Mouse (Mus musculus) liver, embryonic 14.5 days (tissue): ENCODE measurements around the gene Snap91. TPM values are rescaled to one million over a fixed set of nuclear protein-coding genes. Genes with fewer than 3 reads are reported as not detected.

Experiments used
- ATAC-seq: fragments of 200-750 bp; cut with Nextera tagmentation; 2 replicates; pipeline ENCODE4 v1.8.0; 2017; ENCODE audit warnings: moderate number of reproducible peaks, mild to moderate bottlenecking, moderate library complexity; ENCODE audit not compliant: insufficient read depth
- DNase-seq, 3 experiments: peaks; one replicate each; pipeline ENCODE4 v3.0.0-alpha.2; 2012 to 2013; ENCODE audit warnings: low read depth in 3 of 3, low spot score in 3 of 3
- H3K27ac ChIP-seq: fragments of 300-500 bp; sonication (generic); 2 replicates; pipeline ENCODE4 v1.5.1; 2014; ENCODE audit warnings: moderate library complexity, mild to moderate bottlenecking, control low read depth, inconsistent platforms
- H3K27me3 ChIP-seq: fragments of 300-500 bp; sonication (generic); 2 replicates; pipeline ENCODE4 v1.6.1; 2014; ENCODE audit warnings: mild to moderate bottlenecking, low read length, moderate library complexity; ENCODE audit not compliant: control insufficient read depth, insufficient read depth
- H3K36me3 ChIP-seq: fragments of 300-500 bp; sonication (generic); replicated peaks from 2 replicates; pipeline ENCODE4 v1.6.1; 2014; ENCODE audit warnings: low read depth; ENCODE audit not compliant: control insufficient read depth, insufficient read depth
- H3K4me1 ChIP-seq, 2 experiments: fragments of 200-500 bp in 1 of 2; fragments of 300-500 bp in 1 of 2; sonication (generic) in 1 of 2; replicated peaks; 2 replicates each; pipeline ENCODE4 v1.6.1; 2012 to 2014; ENCODE audit warnings: antibody characterized with exemption in 1 of 2, inconsistent platforms in 1 of 2, low read length in 1 of 2; ENCODE audit not compliant: control insufficient read depth in 2 of 2, insufficient read depth in 2 of 2
- H3K4me2 ChIP-seq: fragments of 300-500 bp; sonication (generic); 2 replicates; pipeline ENCODE4 v1.6.1; 2014; ENCODE audit warnings: low read depth, mild to moderate bottlenecking, control low read depth, moderate library complexity
- H3K4me3 ChIP-seq, 2 experiments: fragments of 200-500 bp in 1 of 2; fragments of 300-500 bp in 1 of 2; sonication (generic) in 1 of 2; 2 replicates each; pipeline ENCODE4 v1.5.1; 2012 to 2014; ENCODE audit warnings: low read depth in 2 of 2, low read length in 2 of 2, mild to moderate bottlenecking in 2 of 2, control low read depth in 1 of 2, inconsistent platforms in 1 of 2, moderate library complexity in 1 of 2; ENCODE audit not compliant: insufficient read depth in 1 of 2
- H3K9ac ChIP-seq: fragments of 300-500 bp; sonication (generic); replicated peaks from 2 replicates; pipeline ENCODE4 v1.6.1; 2014; ENCODE audit warnings: mild to moderate bottlenecking, control low read depth, moderate library complexity
- H3K9me3 ChIP-seq: fragments of 300-500 bp; sonication (generic); 2 replicates; pipeline ENCODE4 v1.6.1; 2016; ENCODE audit warnings: low read length, mixed read lengths; ENCODE audit not compliant: control insufficient read depth
- CTCF ChIP-seq: IDR thresholded peaks from 2 replicates; pipeline ENCODE4 v1.5.1; 2016; ENCODE audit warnings: antibody characterized with exemption, low read depth, control low read depth
- EP300 ChIP-seq: IDR thresholded peaks from 2 replicates; pipeline ENCODE4 v1.6.1; 2016; ENCODE audit warnings: antibody characterized with exemption, low read depth
- WGBS: fragments of 180-500 bp; shearing (Covaris S2); extraction: QIAGEN DNeasy Blood & Tissue Kit; methylation state at CpG from one replicate; pipeline ENCODE4 v1.1.7; 2014; ENCODE audit not compliant: insufficient replicate concordance; 5-methylcytosine and 5-hydroxymethylcytosine counted together
- polyA plus RNA-seq, 2 experiments: library from polyadenylated mRNA; depleted of rRNA in 1 of 2; stranded (reverse) in 1 of 2; unstranded in 1 of 2; fragments of >200 nt; fragmentation: Nextera tagmentation in 1 of 2; extraction: Ambion mirVana in 1 of 2; gene quantifications; 2 replicates each; pipeline versions ENCODE4 v1.2.1 to v1.2.3; 2012 to 2014

Snap91 gene
- polyA plus RNA-seq (2012; rRNA removed) (0.02 and 0.05 TPM in 2 replicates), polyA plus RNA-seq (2014; fragmentation: Nextera tagmentation; extraction: Ambion mirVana) (not detected in 2 replicates)

DNA sequence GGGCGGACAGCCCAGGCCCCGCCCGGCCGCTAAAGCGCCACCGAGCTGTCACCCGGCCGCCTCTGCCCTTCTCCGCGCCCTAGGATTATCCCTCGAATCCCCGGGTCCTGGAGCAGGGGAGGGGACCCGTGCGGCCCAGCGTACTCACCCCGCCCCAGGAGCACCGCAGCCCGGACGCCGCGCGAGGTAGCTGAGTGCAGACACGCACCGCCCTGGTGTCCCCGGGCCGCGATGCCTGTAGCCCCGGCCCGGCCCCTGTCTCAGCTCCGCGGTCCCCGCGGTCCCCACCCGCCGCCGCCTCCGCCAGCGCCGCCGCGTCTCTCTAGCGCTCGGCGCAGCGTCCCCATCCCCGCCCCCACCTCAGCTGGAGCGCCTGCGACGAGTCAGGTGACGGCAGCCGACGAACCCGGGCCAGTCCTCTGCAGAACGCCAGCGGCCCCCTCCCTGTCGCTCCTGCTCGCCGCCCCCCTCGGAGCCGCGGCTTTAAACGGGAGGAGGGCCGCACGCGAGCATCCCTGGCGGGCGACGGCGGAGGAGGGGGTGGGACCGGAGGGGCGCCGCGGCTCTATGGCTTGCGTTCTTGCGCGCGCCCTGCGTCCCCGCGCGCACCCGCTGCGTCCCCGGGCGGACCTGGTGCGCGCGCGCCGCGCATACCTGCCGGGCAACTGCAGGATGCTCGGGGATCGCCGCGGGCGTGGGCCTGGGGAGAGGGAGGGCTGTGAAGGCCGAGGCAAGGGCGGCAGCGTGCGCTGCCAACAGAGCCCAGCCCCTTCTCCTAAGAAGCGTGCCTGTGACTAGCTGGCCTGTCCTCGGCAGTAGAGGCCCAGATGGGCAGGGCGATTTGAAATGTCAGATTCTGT lies at the start of gene Snap91:
Gene Snap91 (minus strand): TSS at position 542 of the 860 bp plus-strand sequence.
- 2% methylated on average over 76 of the region's 104 CpGs for WGBS

DNA sequence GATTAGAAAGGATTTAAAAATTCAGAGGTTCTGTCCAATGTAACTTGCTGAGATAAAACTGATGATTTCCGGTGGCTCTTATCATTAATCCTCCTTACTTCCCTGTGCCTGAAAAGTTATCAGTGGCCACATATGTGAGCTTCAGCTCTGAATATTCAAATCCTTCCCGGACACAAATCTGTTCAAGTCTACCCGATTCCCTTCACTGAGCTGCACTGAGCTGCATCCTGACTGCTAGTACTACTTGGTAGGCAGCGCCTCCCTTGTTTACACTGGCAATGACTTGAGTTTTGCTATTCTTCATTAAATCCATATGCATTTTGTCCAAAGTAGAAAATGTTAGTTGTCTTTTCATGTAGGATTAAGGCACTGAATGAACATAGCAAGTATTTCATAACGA lies 46.1 kb upstream of the Snap91 start:
- H3K36me3 ChIP-seq = no peaks in the 10 kb centered on the region
- ATAC-seq (no peak), DNase-seq (no peak)
- no peaks in the 10 kb centered on the region for H3K4me1 ChIP-seq
- 65% methylated on average over 5 of the region's 5 CpGs for WGBS
- H3K4me2 ChIP-seq = no peak overlapping the region
- no peaks in the 10 kb centered on the region for H3K27me3 ChIP-seq
- H3K9me3 ChIP-seq = no peaks in the 10 kb centered on the region
- H3K27ac ChIP-seq = no peak overlapping the region
- H3K9ac ChIP-seq = no peak overlapping the region
- TF ChIP-seq EP300 (no peak), CTCF (no peak)
- H3K4me3 ChIP-seq = no peak overlapping the region

More for the DNA sequence above, at the start of gene Snap91:
- H3K9ac ChIP-seq = no peak within 1 kb of the TSS
- peak within 1 kb of the TSS; percentile 55 for H3K4me2 ChIP-seq
- H3K4me1 ChIP-seq = no peaks in the 10 kb centered on the region
- no peak within 1 kb of the TSS for H3K27ac ChIP-seq
- no peak for ATAC-seq
- no peak for TF ChIP-seq CTCF
- TF ChIP-seq EP300 = no peak
- peak within 1 kb of the TSS; percentile 21 to 43 for H3K4me3 ChIP-seq
- peaks cover 31% of the 10 kb centered on the region for H3K27me3 ChIP-seq
- DNase-seq = no peak
- H3K9me3 ChIP-seq = no peaks in the 10 kb centered on the region; the same call in 1 of the 2 replicates
- H3K36me3 ChIP-seq = no peaks in the 10 kb centered on the region

DNA sequence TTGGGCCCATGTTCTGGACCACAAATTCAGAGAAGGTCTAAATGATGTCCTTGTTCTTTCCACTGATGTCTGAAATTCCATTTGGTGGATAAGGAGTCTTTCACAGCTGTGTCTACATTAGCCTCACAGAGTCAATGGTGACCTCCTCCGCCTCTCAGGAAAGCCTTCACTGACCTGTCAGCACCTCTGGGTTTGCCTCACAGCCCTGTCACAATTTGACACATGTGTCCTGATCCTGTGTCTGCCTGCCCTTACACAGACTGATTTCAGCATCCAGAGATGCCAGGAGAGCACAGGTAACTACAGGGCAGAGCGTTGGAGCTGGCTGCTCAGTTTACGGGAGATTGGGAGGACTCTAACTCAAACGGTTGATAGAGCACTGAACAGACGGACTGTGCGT lies 45.2 kb upstream of the Snap91 start:
- Histone ChIP-seq H3K27ac (no peak overlapping the region), H3K36me3 (no peaks in the 10 kb centered on the region), H3K4me3 (no peak overlapping the region), H3K9ac (no peak overlapping the region), H3K4me2 (no peak overlapping the region), H3K9me3 (no peaks in the 10 kb centered on the region), H3K4me1 (no peaks in the 10 kb centered on the region), H3K27me3 (no peaks in the 10 kb centered on the region)
- TF ChIP-seq CTCF = no peak
- no peak for TF ChIP-seq EP300
- ATAC-seq (no peak), DNase-seq (no peak)
- WGBS = 70% methylated on average over 6 of the region's 6 CpGs

DNA sequence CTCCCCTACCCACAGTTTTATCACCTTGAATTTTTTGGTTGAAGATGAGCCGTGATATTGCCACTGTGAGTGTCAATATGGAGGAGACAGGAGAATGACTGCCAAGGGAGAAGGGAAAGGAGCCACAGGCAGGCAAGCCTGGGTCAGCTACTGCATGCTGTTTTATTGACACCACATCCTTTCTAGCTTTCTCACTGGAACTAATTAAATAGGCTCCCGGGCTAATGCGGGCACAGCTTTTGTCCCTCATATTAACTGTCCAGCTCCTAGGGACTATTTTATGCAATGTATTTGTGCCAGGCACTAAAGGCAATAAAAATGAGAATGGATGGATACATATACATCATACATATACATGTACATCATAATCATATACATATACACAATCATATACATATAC lies 42.0 kb upstream of the Snap91 start:
- Histone ChIP-seq H3K36me3 (no peaks in the 10 kb centered on the region), H3K9me3 (no peaks in the 10 kb centered on the region), H3K27me3 (no peaks in the 10 kb centered on the region), H3K9ac (no peak overlapping the region), H3K27ac (no peak overlapping the region), H3K4me1 (no peaks in the 10 kb centered on the region), H3K4me3 (no peak overlapping the region), H3K4me2 (no peak overlapping the region)
- ATAC-seq (no peak), DNase-seq (no peak)
- TF ChIP-seq EP300 = no peak
- no peak for TF ChIP-seq CTCF
- 78% methylated on average over 3 of the region's 3 CpGs for WGBS

DNA sequence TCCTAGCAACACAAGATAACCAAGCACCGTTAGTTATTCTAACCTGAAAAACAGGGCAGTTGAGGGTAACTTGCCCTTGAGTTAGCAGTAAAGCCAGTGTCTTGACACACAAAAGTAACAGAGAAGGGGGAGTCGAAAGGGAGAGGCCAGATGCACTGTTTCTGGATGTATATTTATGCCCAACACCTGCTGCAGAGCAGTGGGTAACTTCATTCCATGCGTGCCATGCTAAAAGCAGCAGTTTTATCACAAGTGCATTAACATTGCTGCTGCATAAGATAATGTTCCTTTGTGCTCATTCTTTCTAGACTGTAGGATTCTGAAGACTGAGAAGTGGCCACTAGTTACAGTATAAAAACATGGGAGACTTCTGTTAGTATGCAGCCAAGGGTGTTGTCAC lies 36.1 kb upstream of the Snap91 start:
- Histone ChIP-seq H3K9ac (no peak overlapping the region), H3K9me3 (no peaks in the 10 kb centered on the region), H3K36me3 (no peaks in the 10 kb centered on the region), H3K27ac (no peak overlapping the region), H3K4me1 (no peaks in the 10 kb centered on the region), H3K27me3 (no peaks in the 10 kb centered on the region), H3K4me2 (no peak overlapping the region), H3K4me3 (no peak overlapping the region)
- WGBS = 51% methylated on average over 3 of the region's 3 CpGs
- DNase-seq (no peak), ATAC-seq (no peak)
- TF ChIP-seq EP300 = no peak
- no peak for TF ChIP-seq CTCF
